Mouse (Mus musculus) MEL (cell line): Measurements from ENCODE around the gene Kcnc3.

ENCODE experiments used
- CTCF ChIP-seq, 3 experiments: IDR thresholded peaks in 2 of 3; conservative IDR thresholded peaks in 1 of 3; 2 replicates each; pipeline ENCODE4 v1.5.1; 2011 to 2012; ENCODE audit warnings: low read length in 3 of 3, low read depth in 2 of 3, mild to moderate bottlenecking in 2 of 3, improper control_type of control experiment in 1 of 3, inconsistent platforms in 1 of 3, mixed read lengths in 1 of 3, moderate library complexity in 1 of 3; ENCODE audit not compliant: control insufficient read depth in 1 of 3, insufficient read depth in 1 of 3, poor library complexity in 1 of 3, severe bottlenecking in 1 of 3
- KAT2A ChIP-seq: conservative IDR thresholded peaks from 2 replicates; pipeline ENCODE4 v1.6.1; 2012; ENCODE audit warnings: low read depth, low read length, improper control_type of control experiment, inconsistent platforms
- MAFK ChIP-seq: IDR thresholded peaks from 2 replicates; pipeline ENCODE4 v1.6.1; 2011; ENCODE audit warnings: low read depth, mild to moderate bottlenecking, low read length, improper control_type of control experiment, borderline replicate concordance

GRCm38 (mm10) chr7:44591348-44592116 is 1.1 kb downstream of the Kcnc3 start:
- TF ChIP-seq CTCF (IDR thresholded peaks at IDR 0.05 in 2 of 3, conservative IDR thresholded peaks at IDR 0.05 in 1 of 3; ENCODE audit: control insufficient read depth in 1 of 3, insufficient read depth in 1 of 3, low read depth in 2 of 3, low read length in 3 of 3, poor library complexity in 1 of 3, severe bottlenecking in 1 of 3) (no peak), KAT2A (no peak), MAFK (no peak)
